Mouse (Mus musculus) spleen, postnatal 4 days (tissue): Measurements from ENCODE around the gene Srgap3.

Source experiments
- DNase-seq, 2 experiments: peaks; one replicate each; pipeline ENCODE4 v3.0.0; 2022; ENCODE audit warnings: low spot score in 2 of 2

Srgap3 gene

GRCm38 (mm10) chr6:112688033-112688432 lies 259.0 kb downstream of the Srgap3 start:
- no peak for DNase-seq

DNA sequence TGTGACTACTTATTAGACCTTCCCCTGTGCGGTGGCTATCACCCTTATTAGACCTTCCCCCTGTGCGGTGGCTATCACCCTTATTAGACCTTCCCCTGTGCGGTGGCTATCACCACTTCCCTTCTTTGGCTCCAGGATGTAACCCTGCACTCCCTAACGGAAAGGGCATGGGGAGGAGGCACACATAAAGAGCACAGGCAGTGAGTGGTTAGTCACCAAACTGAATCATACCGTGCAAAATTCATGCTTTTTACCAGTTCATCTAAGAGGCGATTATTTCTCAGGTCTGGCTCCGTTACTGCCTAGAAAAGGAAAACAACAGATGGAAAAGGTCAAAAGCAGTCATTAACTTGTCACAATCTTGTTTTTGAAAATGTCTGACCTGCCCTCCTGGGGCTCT lies 260.6 kb downstream of the Srgap3 start:
- no peak for DNase-seq

- DNase-seq, result no peak
Measured at GRCm38 (mm10) chr6:112684065-112684464, 263.0 kb downstream of the Srgap3 start.
